Mouse (Mus musculus) limb, embryonic 11.5 days (tissue): ENCODE results near the gene Tifa. TPM values are rescaled to one million over a fixed set of nuclear protein-coding genes. Genes with fewer than 3 reads are reported as not detected.

Source experiments
- ATAC-seq: fragments of 200-750 bp; cut with Nextera tagmentation; 2 replicates; pipeline ENCODE4 v1.8.0; 2017; ENCODE audit warnings: low read depth; ENCODE audit not compliant: insufficient number of reproducible peaks, low FRiP score, low TSS enrichment
- DNase-seq: peaks from one replicate; pipeline ENCODE4 v3.0.0-alpha.2; 2015; ENCODE audit warnings: low spot score
- H3K27ac ChIP-seq: fragments of 300-500 bp; sonication (generic); replicated peaks from 2 replicates; pipeline ENCODE4 v1.5.1; 2014; ENCODE audit warnings: low read depth, mild to moderate bottlenecking, low read length
- H3K27me3 ChIP-seq: fragments of 300-500 bp; sonication (generic); 2 replicates; pipeline ENCODE4 v1.6.1; 2014; ENCODE audit warnings: mild to moderate bottlenecking, low read length, mixed read lengths; ENCODE audit not compliant: control insufficient read depth, insufficient read depth
- H3K36me3 ChIP-seq: fragments of 300-500 bp; sonication (generic); 2 replicates; pipeline ENCODE4 v1.6.1; 2014; ENCODE audit warnings: mild to moderate bottlenecking, low read length, moderate library complexity, mixed read lengths; ENCODE audit not compliant: control insufficient read depth, insufficient read depth
- H3K4me1 ChIP-seq: fragments of 300-500 bp; sonication (generic); 2 replicates; pipeline ENCODE4 v1.6.1; 2014; ENCODE audit warnings: low read length, mixed read lengths; ENCODE audit not compliant: control insufficient read depth, insufficient read depth
- H3K4me2 ChIP-seq: fragments of 300-500 bp; sonication (generic); 2 replicates; pipeline ENCODE4 v1.6.1; 2014; ENCODE audit warnings: low read depth, mild to moderate bottlenecking, moderate library complexity; ENCODE audit not compliant: severe bottlenecking
- H3K4me3 ChIP-seq: fragments of 300-500 bp; sonication (generic); 2 replicates; pipeline ENCODE4 v1.5.1; 2014; ENCODE audit warnings: low read depth, low read length
- H3K9ac ChIP-seq: fragments of 300-500 bp; sonication (generic); 2 replicates; pipeline ENCODE4 v1.6.1; 2014; ENCODE audit warnings: mild to moderate bottlenecking, low read length
- H3K9me3 ChIP-seq: fragments of 300-500 bp; sonication (generic); 2 replicates; pipeline ENCODE4 v1.6.1; 2016; ENCODE audit warnings: low read length; ENCODE audit not compliant: control insufficient read depth
- WGBS: fragments of 180-500 bp; shearing (Covaris S2); extraction: QIAGEN DNeasy Blood & Tissue Kit; methylation state at CpG from one replicate; pipeline ENCODE4 v1.1.7; 2014; 5-methylcytosine and 5-hydroxymethylcytosine counted together
- polyA plus RNA-seq: library from polyadenylated mRNA; unstranded; fragments of >200 nt; fragmentation: Nextera tagmentation; extraction: Ambion mirVana; gene quantifications from 2 replicates; pipeline ENCODE4 v1.2.1, GENCODE M21; 2014

Tifa gene
- polyA plus RNA-seq, 1 experiment from 2014 or later, result 2.0 TPM

GRCm38 (mm10) chr3:127850776-127851646 lies 61.4 kb downstream of the Tifa start:
- H3K9ac ChIP-seq, result no peak overlapping the region
- no peak overlapping the region for H3K4me3 ChIP-seq
- DNase-seq, result no peak
- H3K9me3 ChIP-seq, result no peaks in the 10 kb centered on the region
- no peaks in the 10 kb centered on the region for H3K27me3 ChIP-seq
- H3K27ac ChIP-seq, result no peak overlapping the region
- 68% methylated on average over 9 of the region's 9 CpGs for WGBS
- no peak for ATAC-seq
- 0 out of 2 replicates have a peak, but pooled peaks cover 4% of the 10 kb centered on the region for H3K4me1 ChIP-seq
- no peaks in the 10 kb centered on the region for H3K36me3 ChIP-seq
- no peak overlapping the region for H3K4me2 ChIP-seq

DNA sequence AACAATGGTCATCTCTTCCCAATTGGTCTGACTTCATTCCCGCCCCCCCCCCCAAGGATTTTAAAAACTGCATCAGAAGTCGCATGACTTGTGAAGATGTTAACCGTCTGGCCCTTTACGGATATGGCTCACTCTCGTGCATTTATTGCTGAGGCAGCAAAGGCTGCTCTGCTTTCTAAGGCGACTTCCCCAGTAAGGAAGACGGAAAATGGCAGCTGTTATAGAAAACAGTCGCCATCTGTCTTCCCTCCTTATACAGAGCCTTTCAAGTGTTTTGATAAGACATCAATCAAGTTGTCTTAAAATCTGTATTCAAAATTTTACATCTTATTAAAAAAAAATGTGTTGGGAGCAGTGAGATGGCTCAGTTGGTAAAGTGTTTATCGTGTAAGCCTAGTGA lies 63.1 kb downstream of the Tifa start:
- ATAC-seq (no peak), DNase-seq (no peak)
- no peak overlapping the region for H3K9ac ChIP-seq
- no peaks in the 10 kb centered on the region for H3K27me3 ChIP-seq
- H3K4me2 ChIP-seq, result no peak overlapping the region
- H3K27ac ChIP-seq, result no peak overlapping the region
- WGBS, result 85% methylated on average over 9 of the region's 9 CpGs
- no peaks in the 10 kb centered on the region for H3K9me3 ChIP-seq
- 0 out of 2 replicates have a peak, but pooled peaks cover 4% of the 10 kb centered on the region for H3K4me1 ChIP-seq
- H3K36me3 ChIP-seq, result no peaks in the 10 kb centered on the region
- no peak overlapping the region for H3K4me3 ChIP-seq

DNA sequence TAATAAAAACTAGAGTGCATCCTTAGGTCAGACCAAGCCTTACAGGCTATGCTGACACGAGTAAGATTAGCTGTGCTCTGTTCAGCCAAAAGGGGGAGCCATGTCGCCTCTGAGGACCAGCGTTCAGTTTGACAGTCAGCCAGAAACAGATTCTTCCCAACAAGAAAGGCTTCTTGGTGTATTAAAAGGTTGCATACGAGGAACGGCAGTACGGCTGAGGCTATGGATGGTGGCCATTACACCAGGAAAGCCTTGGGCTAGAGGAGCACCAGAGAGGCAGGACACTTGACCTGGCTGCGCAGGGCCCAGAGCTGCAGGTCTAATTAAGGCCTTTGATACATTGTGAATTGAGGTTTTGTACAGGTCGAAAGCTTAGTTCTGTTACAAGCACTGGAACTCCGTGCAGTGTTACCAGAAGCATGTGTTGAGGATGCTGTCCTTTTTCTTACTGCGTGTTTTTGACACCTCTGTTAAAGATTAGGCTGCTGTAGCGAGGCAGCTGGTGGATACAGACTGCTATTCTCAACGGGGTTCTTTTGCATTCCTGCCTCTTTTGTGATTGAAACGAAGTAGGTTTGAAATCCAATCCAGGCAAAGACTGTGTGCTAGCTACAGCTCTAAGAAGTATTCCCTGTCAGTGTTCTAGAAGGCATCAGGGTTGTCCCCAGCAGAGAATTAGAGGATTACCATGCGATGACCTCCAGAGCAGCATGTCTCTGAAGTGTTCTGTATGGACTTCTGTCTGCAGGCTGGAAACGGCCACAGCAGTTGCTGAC lies 64.0 kb downstream of the Tifa start:
- no peaks in the 10 kb centered on the region for H3K9me3 ChIP-seq
- no peak for ATAC-seq
- H3K27me3 ChIP-seq, result no peaks in the 10 kb centered on the region
- no peak overlapping the region for H3K4me2 ChIP-seq
- no peak overlapping the region for H3K4me3 ChIP-seq
- 0 out of 2 replicates have a peak, but pooled peaks cover 4% of the 10 kb centered on the region for H3K4me1 ChIP-seq
- no peaks in the 10 kb centered on the region for H3K36me3 ChIP-seq
- 29% methylated on average over 15 of the region's 15 CpGs for WGBS
- no peak overlapping the region for H3K27ac ChIP-seq
- H3K9ac ChIP-seq, result no peak overlapping the region
- DNase-seq, result peak; percentile 77

GRCm38 (mm10) chr3:127861340-127861739 lies 71.7 kb downstream of the Tifa start:
- Histone ChIP-seq H3K4me2 (no peak overlapping the region), H3K4me3 (no peak overlapping the region), H3K36me3 (no peaks in the 10 kb centered on the region), H3K4me1 (no peaks in the 10 kb centered on the region), H3K27me3 (no peaks in the 10 kb centered on the region), H3K9me3 (no peaks in the 10 kb centered on the region), H3K9ac (no peak overlapping the region), H3K27ac (no peak overlapping the region)
- DNase-seq (no peak), ATAC-seq (no peak)
- WGBS, result 86% methylated on average over 11 of the region's 11 CpGs

DNA sequence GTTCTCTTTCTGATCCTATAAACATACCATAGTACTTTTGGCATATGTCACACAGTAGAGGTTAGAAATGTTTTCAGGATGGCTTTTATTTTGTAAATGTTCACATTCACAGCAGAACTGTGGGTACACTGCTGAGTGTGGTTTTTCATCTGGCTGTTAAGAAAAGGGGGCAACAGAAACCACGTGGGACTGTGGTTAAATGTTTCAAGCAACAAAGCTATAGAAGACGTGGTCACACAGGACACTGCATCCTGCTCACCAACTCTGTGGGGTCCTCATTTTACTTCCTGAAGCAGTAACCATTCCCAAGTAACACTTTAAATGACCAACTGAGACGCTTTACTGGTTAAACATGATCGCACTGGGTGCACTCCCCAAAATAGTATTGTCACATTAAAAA lies 72.9 kb downstream of the Tifa start:
- WGBS, result 75% methylated on average over 4 of the region's 4 CpGs
- no peaks in the 10 kb centered on the region for H3K9me3 ChIP-seq
- H3K4me1 ChIP-seq, result no peaks in the 10 kb centered on the region
- no peak overlapping the region for H3K4me3 ChIP-seq
- H3K4me2 ChIP-seq, result no peak overlapping the region
- no peak overlapping the region for H3K27ac ChIP-seq
- DNase-seq (no peak), ATAC-seq (no peak)
- no peaks in the 10 kb centered on the region for H3K27me3 ChIP-seq
- H3K9ac ChIP-seq, result no peak overlapping the region
- H3K36me3 ChIP-seq, result no peaks in the 10 kb centered on the region

DNA sequence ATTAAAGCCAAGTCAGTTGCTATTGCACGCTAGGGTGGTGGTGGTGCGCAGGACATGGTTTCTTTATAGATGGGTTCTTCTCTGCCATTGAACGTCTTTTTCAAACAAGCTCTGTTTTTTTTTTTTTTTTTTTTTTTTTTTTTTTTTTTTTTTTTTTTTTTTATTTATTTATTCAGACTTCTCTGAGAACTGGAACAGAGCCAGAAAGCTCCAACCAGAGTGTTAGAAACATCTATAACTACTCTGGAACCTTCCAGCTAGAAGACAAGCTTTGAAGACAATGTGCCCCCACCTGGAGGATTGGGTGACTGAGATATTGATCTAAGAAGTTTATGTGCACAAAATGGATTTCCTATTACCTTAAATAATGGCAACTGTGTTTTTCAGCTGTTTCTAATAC lies 74.0 kb downstream of the Tifa start:
- no peaks in the 10 kb centered on the region for H3K9me3 ChIP-seq
- WGBS, result 85% methylated on average over 3 of the region's 3 CpGs
- no peak overlapping the region for H3K4me2 ChIP-seq
- H3K4me1 ChIP-seq, result no peaks in the 10 kb centered on the region
- H3K4me3 ChIP-seq, result no peak overlapping the region
- no peaks in the 10 kb centered on the region for H3K27me3 ChIP-seq
- no peak overlapping the region for H3K27ac ChIP-seq
- no peaks in the 10 kb centered on the region for H3K36me3 ChIP-seq
- no peak for ATAC-seq
- no peak for DNase-seq
- no peak overlapping the region for H3K9ac ChIP-seq

DNA sequence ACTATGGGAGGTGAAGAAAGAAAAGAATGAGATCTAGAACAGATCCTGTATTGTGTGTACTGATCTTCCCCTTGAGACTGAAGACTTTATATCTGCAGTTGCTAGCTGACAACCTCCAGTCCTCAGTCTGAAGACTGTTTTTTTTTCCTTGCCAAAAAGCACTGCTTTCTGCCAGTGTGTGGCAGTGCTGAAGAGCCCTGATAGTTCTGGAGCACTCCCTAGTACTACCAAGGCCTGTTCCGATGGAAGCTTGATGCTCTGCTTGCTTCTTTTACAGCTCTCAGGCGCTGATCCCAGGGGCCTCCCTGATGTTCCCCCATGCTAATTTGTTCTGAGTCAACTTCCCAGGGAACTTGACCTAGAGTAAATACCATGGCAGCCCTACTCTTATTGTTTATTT lies 74.6 kb downstream of the Tifa start:
- Histone ChIP-seq H3K27me3 (no peaks in the 10 kb centered on the region), H3K9ac (no peak overlapping the region), H3K4me2 (no peak overlapping the region), H3K36me3 (no peaks in the 10 kb centered on the region), H3K4me1 (no peaks in the 10 kb centered on the region), H3K4me3 (no peak overlapping the region), H3K27ac (no peak overlapping the region), H3K9me3 (no peaks in the 10 kb centered on the region)
- 26% methylated on average over 2 of the region's 2 CpGs for WGBS
- ATAC-seq, result no peak
- DNase-seq, result no peak

DNA sequence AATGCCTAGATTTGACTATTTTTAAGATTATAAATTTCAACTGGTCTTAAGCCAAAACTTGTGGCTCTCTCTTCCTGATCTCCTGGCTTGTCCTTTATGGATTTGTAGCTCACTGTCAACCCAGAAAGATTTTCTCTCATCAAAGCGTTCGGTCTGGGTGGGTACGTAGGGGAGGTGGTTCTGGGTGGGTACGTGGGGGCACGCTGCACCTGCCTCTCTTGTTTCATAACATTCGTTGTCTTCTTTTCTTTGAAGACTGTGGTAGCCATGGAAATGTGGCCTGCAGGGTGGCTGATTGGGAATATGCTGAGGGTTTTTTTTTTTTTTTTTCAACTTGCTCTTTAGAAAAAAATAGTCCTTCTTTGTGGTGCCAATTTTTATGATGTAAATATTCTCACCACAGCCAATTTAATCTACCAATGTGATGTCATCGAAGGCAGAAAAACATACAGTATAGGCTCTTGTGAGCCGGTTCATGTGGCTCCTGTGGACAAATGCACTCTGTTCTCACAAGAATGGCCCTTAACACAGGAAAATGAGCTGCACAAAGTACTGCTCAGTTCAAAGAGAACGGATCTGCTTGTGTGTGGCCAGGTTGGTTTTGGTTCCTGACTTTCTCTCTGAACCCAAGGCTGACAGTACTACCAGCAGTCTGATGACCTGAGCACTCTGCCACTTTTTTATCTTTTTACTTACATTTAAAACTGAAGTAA lies 78.6 kb downstream of the Tifa start:
- DNase-seq (no peak), ATAC-seq (no peak)
- 90% methylated on average over 9 of the region's 9 CpGs for WGBS
- H3K36me3 ChIP-seq, result no peaks in the 10 kb centered on the region
- H3K9ac ChIP-seq, result no peak overlapping the region
- H3K27me3 ChIP-seq, result no peaks in the 10 kb centered on the region
- no peak overlapping the region for H3K4me3 ChIP-seq
- no peak overlapping the region for H3K27ac ChIP-seq
- no peak overlapping the region for H3K4me2 ChIP-seq
- no peaks in the 10 kb centered on the region for H3K4me1 ChIP-seq
- no peaks in the 10 kb centered on the region for H3K9me3 ChIP-seq
